Mouse (Mus musculus): ENCODE measurements at regions not wholly inside any gene's neighbourhood (a gene's known extent, or its start where the extent isn't known, plus 50 kb on each side); places are given as distances from the start of the nearest gene placed in this dataset.

DNA sequence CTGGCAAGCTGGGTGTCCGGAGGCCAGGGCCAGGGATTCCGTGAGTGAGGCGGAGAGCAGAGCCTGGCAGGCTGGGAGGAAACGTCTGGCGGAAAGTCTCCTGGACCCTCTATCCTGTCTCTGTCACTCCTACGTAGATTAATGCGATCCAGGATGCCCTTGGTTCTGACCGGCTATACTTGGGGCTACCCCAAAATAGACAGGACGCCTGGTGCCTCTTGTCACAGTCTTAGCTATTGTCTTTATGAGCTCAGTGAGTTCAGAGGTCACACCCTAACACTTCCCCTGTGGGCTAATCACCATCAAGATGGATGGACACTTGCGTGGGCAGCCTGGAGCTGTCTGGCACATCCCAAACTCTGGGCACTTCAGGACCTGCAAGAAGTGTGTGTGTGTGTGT lies 258.9 kb downstream of the Dhx35 start:
- H3K36me3 ChIP-seq (replicated peaks): no peaks in the 10 kb centered on the region
- no peak for DNase-seq (ENCODE audit: low spot score)
- H3K4me3 ChIP-seq (ENCODE audit: low read depth, low read length): no peak overlapping the region
- no peaks in the 10 kb centered on the region for H3K4me1 ChIP-seq (ENCODE audit: insufficient read depth, low read depth, low read length)
- TF ChIP-seq CTCF (IDR thresholded peaks at IDR 0.05; ENCODE audit: low read depth, low read length) (no peak), GATA1 (IDR thresholded peaks at IDR 0.05; ENCODE audit: borderline replicate concordance, low read length) (no peak), TAL1 (conservative IDR thresholded peaks at IDR 0.05; ENCODE audit: low read depth, low read length) (no peak), POLR2AphosphoS5 (IDR thresholded peaks at IDR 0.05; ENCODE audit: insufficient replicate concordance, low read depth, low read length) (no peak), GATA2 (IDR thresholded peaks at IDR 0.05; ENCODE audit: borderline replicate concordance, low read depth, low read length) (no peak)
- no peak for ATAC-seq (ENCODE audit: extremely low read depth, insufficient number of reproducible peaks, low FRiP score, poor library complexity, severe bottlenecking)
- peaks cover 65% of the 10 kb centered on the region for H3K9me3 ChIP-seq (replicated peaks)
- H3K27me3 ChIP-seq (ENCODE audit: insufficient read depth, low read length): no peaks in the 10 kb centered on the region

- H3K27me3 ChIP-seq (ENCODE audit: insufficient read depth, low read length): no peaks in the 10 kb centered on the region
- H3K4me1 ChIP-seq (ENCODE audit: insufficient read depth, low read depth, low read length): no peaks in the 10 kb centered on the region
- no peaks in the 10 kb centered on the region for H3K36me3 ChIP-seq (replicated peaks)
- TF ChIP-seq CTCF (IDR thresholded peaks at IDR 0.05; ENCODE audit: low read depth, low read length) (no peak), GATA2 (IDR thresholded peaks at IDR 0.05; ENCODE audit: borderline replicate concordance, low read depth, low read length) (no peak), POLR2AphosphoS5 (IDR thresholded peaks at IDR 0.05; ENCODE audit: insufficient replicate concordance, low read depth, low read length) (no peak), TAL1 (conservative IDR thresholded peaks at IDR 0.05; ENCODE audit: low read depth, low read length) (no peak), GATA1 (IDR thresholded peaks at IDR 0.05; ENCODE audit: borderline replicate concordance, low read length) (no peak)
- ATAC-seq (ENCODE audit: extremely low read depth, insufficient number of reproducible peaks, low FRiP score, poor library complexity, severe bottlenecking) (no peak), DNase-seq (ENCODE audit: low spot score) (no peak)
- peaks cover 63% of the 10 kb centered on the region for H3K9me3 ChIP-seq (replicated peaks)
- H3K4me3 ChIP-seq (ENCODE audit: low read depth, low read length): no peak overlapping the region
Observed at GRCm38 (mm10) chr2:159053936-159054335, 259.3 kb downstream of the Dhx35 start.

DNA sequence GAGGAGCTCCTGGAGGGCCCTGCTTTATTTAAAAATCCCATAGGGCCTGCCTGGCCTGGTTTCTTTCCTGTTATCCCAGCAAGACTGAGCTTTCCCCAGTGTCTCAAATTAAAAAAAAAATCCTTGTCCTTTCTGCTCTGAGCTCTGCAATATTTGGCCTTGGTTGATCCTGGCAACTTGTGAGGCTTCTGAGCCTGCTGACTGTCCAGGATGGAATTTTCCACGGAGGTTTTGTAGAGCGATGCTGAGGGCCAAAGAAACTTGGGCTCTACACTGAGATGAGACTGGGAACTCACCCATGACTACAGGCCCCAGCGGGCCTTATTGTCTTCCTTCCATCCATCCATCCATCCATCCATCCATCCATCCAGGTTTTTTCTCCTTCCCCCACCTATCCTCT lies 259.8 kb downstream of the Dhx35 start:
- H3K9me3 ChIP-seq (replicated peaks): peaks cover 63% of the 10 kb centered on the region
- no peaks in the 10 kb centered on the region for H3K27me3 ChIP-seq (ENCODE audit: insufficient read depth, low read length)
- ATAC-seq (ENCODE audit: extremely low read depth, insufficient number of reproducible peaks, low FRiP score, poor library complexity, severe bottlenecking) (no peak), DNase-seq (ENCODE audit: low spot score) (no peak)
- TF ChIP-seq GATA2 (IDR thresholded peaks at IDR 0.05; ENCODE audit: borderline replicate concordance, low read depth, low read length) (no peak), POLR2AphosphoS5 (IDR thresholded peaks at IDR 0.05; ENCODE audit: insufficient replicate concordance, low read depth, low read length) (no peak), TAL1 (conservative IDR thresholded peaks at IDR 0.05; ENCODE audit: low read depth, low read length) (no peak), CTCF (IDR thresholded peaks at IDR 0.05; ENCODE audit: low read depth, low read length) (no peak), GATA1 (IDR thresholded peaks at IDR 0.05; ENCODE audit: borderline replicate concordance, low read length) (no peak)
- H3K36me3 ChIP-seq (replicated peaks): no peaks in the 10 kb centered on the region
- no peak overlapping the region for H3K4me3 ChIP-seq (ENCODE audit: low read depth, low read length)
- no peaks in the 10 kb centered on the region for H3K4me1 ChIP-seq (ENCODE audit: insufficient read depth, low read depth, low read length)

DNA sequence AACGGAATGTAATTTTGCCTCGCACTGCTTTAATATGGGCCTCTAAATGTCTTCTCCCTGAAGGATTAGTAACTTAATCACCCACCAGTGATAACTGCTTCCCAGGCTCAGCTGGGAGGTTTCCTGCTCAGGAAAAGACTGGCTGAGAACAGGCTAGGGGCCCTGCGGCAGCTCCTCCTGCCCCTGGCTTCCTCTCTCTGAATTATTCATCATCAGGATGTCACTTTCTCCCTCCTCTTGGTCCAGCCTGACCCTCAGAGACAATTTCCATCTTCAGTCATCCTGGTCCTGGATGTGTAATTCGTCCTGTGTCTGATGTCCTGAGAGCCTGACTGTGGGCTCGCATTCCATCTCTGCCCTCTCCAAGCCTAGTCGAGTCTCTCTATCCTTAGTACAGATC lies 261.2 kb downstream of the Dhx35 start:
- no peak for ATAC-seq (ENCODE audit: extremely low read depth, insufficient number of reproducible peaks, low FRiP score, poor library complexity, severe bottlenecking)
- Histone ChIP-seq H3K4me1 (ENCODE audit: insufficient read depth, low read depth, low read length) (no peaks in the 10 kb centered on the region), H3K4me3 (ENCODE audit: low read depth, low read length) (no peak overlapping the region), H3K27me3 (ENCODE audit: insufficient read depth, low read length) (no peaks in the 10 kb centered on the region), H3K9me3 (replicated peaks) (peaks cover 60% of the 10 kb centered on the region), H3K36me3 (replicated peaks) (no peaks in the 10 kb centered on the region)
- DNase-seq (ENCODE audit: low spot score): no peak
- TF ChIP-seq GATA2 (IDR thresholded peaks at IDR 0.05; ENCODE audit: borderline replicate concordance, low read depth, low read length): no peak
- TF ChIP-seq CTCF (IDR thresholded peaks at IDR 0.05; ENCODE audit: low read depth, low read length): no peak
- TF ChIP-seq TAL1 (conservative IDR thresholded peaks at IDR 0.05; ENCODE audit: low read depth, low read length): no peak
- TF ChIP-seq POLR2AphosphoS5 (IDR thresholded peaks at IDR 0.05; ENCODE audit: insufficient replicate concordance, low read depth, low read length): no peak
- no peak for TF ChIP-seq GATA1 (IDR thresholded peaks at IDR 0.05; ENCODE audit: borderline replicate concordance, low read length)

DNA sequence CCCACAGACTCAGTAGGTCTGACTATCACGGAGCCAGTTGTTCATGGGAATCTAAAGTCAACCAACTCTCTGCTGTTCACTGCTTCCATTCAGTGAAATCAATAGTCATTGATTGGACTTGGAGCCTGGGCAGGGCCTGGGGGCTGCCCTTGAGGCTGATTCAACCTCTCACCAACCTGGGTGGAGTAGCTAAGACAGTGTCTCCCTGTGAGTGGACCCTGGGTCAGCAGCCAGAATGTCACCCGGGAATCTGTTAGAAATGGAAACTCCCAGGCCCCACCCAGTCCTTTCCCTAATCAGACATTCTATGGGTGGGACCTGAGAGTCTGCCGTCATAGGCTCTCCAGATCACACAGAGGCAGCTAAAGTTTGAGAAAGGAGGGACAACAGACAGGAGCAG lies 262.4 kb downstream of the Dhx35 start:
- H3K27me3 ChIP-seq (ENCODE audit: insufficient read depth, low read length): no peaks in the 10 kb centered on the region
- no peak overlapping the region for H3K4me3 ChIP-seq (ENCODE audit: low read depth, low read length)
- DNase-seq (ENCODE audit: low spot score): no peak
- TF ChIP-seq GATA1 (IDR thresholded peaks at IDR 0.05; ENCODE audit: borderline replicate concordance, low read length): no peak
- TF ChIP-seq CTCF (IDR thresholded peaks at IDR 0.05; ENCODE audit: low read depth, low read length): no peak
- no peak for TF ChIP-seq POLR2AphosphoS5 (IDR thresholded peaks at IDR 0.05; ENCODE audit: insufficient replicate concordance, low read depth, low read length)
- no peak for TF ChIP-seq TAL1 (conservative IDR thresholded peaks at IDR 0.05; ENCODE audit: low read depth, low read length)
- TF ChIP-seq GATA2 (IDR thresholded peaks at IDR 0.05; ENCODE audit: borderline replicate concordance, low read depth, low read length): no peak
- no peaks in the 10 kb centered on the region for H3K4me1 ChIP-seq (ENCODE audit: insufficient read depth, low read depth, low read length)
- peaks cover 63% of the 10 kb centered on the region for H3K9me3 ChIP-seq (replicated peaks)
- H3K36me3 ChIP-seq (replicated peaks): no peaks in the 10 kb centered on the region
- ATAC-seq (ENCODE audit: extremely low read depth, insufficient number of reproducible peaks, low FRiP score, poor library complexity, severe bottlenecking): no peak

- H3K9me3 ChIP-seq (replicated peaks): peaks cover 64% of the 10 kb centered on the region
- DNase-seq (ENCODE audit: low spot score): no peak
- TF ChIP-seq POLR2AphosphoS5 (IDR thresholded peaks at IDR 0.05; ENCODE audit: insufficient replicate concordance, low read depth, low read length) (no peak), GATA1 (IDR thresholded peaks at IDR 0.05; ENCODE audit: borderline replicate concordance, low read length) (no peak), TAL1 (conservative IDR thresholded peaks at IDR 0.05; ENCODE audit: low read depth, low read length) (no peak), GATA2 (IDR thresholded peaks at IDR 0.05; ENCODE audit: borderline replicate concordance, low read depth, low read length) (no peak), CTCF (IDR thresholded peaks at IDR 0.05; ENCODE audit: low read depth, low read length) (no peak)
Observed at GRCm38 (mm10) chr2:159057506-159057905, 262.9 kb downstream of the Dhx35 start.

More at GRCm38 (mm10) chr2:159057506-159057905, 262.9 kb downstream of the Dhx35 start:
- H3K27me3 ChIP-seq (ENCODE audit: insufficient read depth, low read length): no peaks in the 10 kb centered on the region
- no peak overlapping the region for H3K4me3 ChIP-seq (ENCODE audit: low read depth, low read length)
- H3K36me3 ChIP-seq (replicated peaks): no peaks in the 10 kb centered on the region
- no peak for ATAC-seq (ENCODE audit: extremely low read depth, insufficient number of reproducible peaks, low FRiP score, poor library complexity, severe bottlenecking)
- no peaks in the 10 kb centered on the region for H3K4me1 ChIP-seq (ENCODE audit: insufficient read depth, low read depth, low read length)

All from G1E (cell line).